Mouse (Mus musculus) lung, embryonic 16.5 days (tissue): ENCODE data around the gene Resp18. TPM values are rescaled to one million over a fixed set of nuclear protein-coding genes. Genes with fewer than 3 reads are reported as not detected.
"Not testable (repeated sequence)": the region's sequence is repeated elsewhere in the genome, so short reads cannot be mapped to it uniquely, and the experiment has no call there.

ENCODE experiments used
- ATAC-seq: fragments of 200-750 bp; cut with Nextera tagmentation; 2 replicates; pipeline ENCODE4 v1.8.0; 2017; ENCODE audit warnings: low read depth, mild to moderate bottlenecking, moderate library complexity
- H3K27ac ChIP-seq: fragments of 300-500 bp; sonication (generic); 2 replicates; pipeline ENCODE4 v1.5.1; 2014; ENCODE audit warnings: mild to moderate bottlenecking, control low read depth, low read length
- H3K27me3 ChIP-seq: fragments of 300-500 bp; sonication (generic); 2 replicates; pipeline ENCODE4 v1.6.1; 2014; ENCODE audit warnings: low read depth, low read length, mixed read lengths; ENCODE audit not compliant: control insufficient read depth, insufficient read depth
- H3K36me3 ChIP-seq: fragments of 300-500 bp; sonication (generic); 2 replicates; pipeline ENCODE4 v1.6.1; 2014; ENCODE audit warnings: low read length; ENCODE audit not compliant: control insufficient read depth, insufficient read depth
- H3K4me1 ChIP-seq: fragments of 300-500 bp; sonication (generic); replicated peaks from 2 replicates; pipeline ENCODE4 v1.6.1; 2014; ENCODE audit warnings: low read length, mixed read lengths; ENCODE audit not compliant: control insufficient read depth, insufficient read depth
- H3K4me2 ChIP-seq: fragments of 300-500 bp; sonication (generic); 2 replicates; pipeline ENCODE4 v1.6.1; 2014; ENCODE audit warnings: low read depth, low read length, control low read depth
- H3K4me3 ChIP-seq: fragments of 300-500 bp; sonication (generic); 2 replicates; pipeline ENCODE4 v1.5.1; 2014; ENCODE audit warnings: mild to moderate bottlenecking, low read length, control low read depth
- H3K9ac ChIP-seq: fragments of 300-500 bp; sonication (generic); 2 replicates; pipeline ENCODE4 v1.6.1; 2014; ENCODE audit warnings: low read length, control low read depth
- H3K9me3 ChIP-seq: fragments of 300-500 bp; sonication (generic); 2 replicates; pipeline ENCODE4 v1.6.1; 2016; ENCODE audit warnings: low read length; ENCODE audit not compliant: control insufficient read depth
- WGBS: fragments of 180-500 bp; shearing (Covaris S2); extraction: QIAGEN DNeasy Blood & Tissue Kit; methylation state at CpG from one replicate; pipeline ENCODE4 v1.1.7; 2014; 5-methylcytosine and 5-hydroxymethylcytosine counted together
- polyA plus RNA-seq: library from polyadenylated mRNA; unstranded; fragments of >200 nt; fragmentation: Nextera tagmentation; extraction: Ambion mirVana; gene quantifications from 2 replicates; pipeline ENCODE4 v1.2.1, GENCODE M21; 2015

The Resp18 gene
- polyA plus RNA-seq, 1 experiment from 2014 or later: 1.6 TPM

- 26% methylated on average over 4 of the region's 4 CpGs for WGBS
- Histone ChIP-seq H3K27ac (no peak overlapping the region), H3K4me1 (peaks cover 11% of the 10 kb centered on the region), H3K9ac (no peak overlapping the region), H3K9me3 (no peaks in the 10 kb centered on the region), H3K36me3 (peaks cover 3% of the 10 kb centered on the region; the same call in 1 of the 2 replicates), H3K4me3 (no peak overlapping the region), H3K4me2 (no peak overlapping the region), H3K27me3 (no peaks in the 10 kb centered on the region)
- ATAC-seq: peak; percentile 72
Observed at GRCm38 (mm10) chr1:75244836-75245235, 33.4 kb downstream of the Resp18 start.

DNA sequence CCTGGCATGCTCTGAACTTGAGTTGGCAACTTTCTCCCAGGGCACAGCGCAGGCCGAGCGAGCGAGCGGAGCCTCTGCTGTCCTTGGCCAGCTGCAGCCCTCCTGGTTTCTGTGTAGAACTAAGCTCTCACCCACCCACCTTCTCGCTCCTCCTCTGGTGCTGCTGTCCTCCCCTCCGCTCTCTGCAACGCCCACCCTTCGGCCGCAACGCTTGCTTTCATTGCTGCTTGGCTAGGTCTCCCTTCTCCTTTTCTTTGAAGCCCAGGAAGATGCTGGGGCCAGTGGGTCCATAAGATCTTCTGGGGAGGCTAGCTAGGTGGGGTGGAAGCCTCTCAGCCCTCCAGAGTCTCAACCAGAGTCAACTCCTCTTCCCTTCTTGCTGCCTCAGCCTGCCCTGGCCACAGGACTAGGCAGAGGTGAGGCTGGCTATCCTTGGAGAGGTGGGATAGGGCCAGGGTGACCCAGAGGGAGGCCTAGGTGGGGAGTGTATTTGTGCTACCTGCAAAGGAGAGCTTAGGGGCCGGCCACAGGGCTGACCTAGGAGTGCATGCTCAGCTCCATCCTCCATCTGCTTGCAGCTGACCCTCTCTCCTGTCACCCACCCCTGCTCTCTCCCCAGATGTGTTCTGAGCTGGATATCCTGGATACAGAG, 33.9 kb downstream of the Resp18 start:
- ATAC-seq: peak; percentile 11; the same call in 1 of the 2 replicates
- Histone ChIP-seq H3K27ac (no peak overlapping the region), H3K4me1 (peaks cover 11% of the 10 kb centered on the region), H3K9ac (no peak overlapping the region), H3K4me3 (no peak overlapping the region), H3K27me3 (no peaks in the 10 kb centered on the region), H3K36me3 (peaks cover 3% of the 10 kb centered on the region; the same call in 1 of the 2 replicates), H3K4me2 (no peak overlapping the region), H3K9me3 (no peaks in the 10 kb centered on the region)
- WGBS: 89% methylated on average over 12 of the region's 12 CpGs

DNA sequence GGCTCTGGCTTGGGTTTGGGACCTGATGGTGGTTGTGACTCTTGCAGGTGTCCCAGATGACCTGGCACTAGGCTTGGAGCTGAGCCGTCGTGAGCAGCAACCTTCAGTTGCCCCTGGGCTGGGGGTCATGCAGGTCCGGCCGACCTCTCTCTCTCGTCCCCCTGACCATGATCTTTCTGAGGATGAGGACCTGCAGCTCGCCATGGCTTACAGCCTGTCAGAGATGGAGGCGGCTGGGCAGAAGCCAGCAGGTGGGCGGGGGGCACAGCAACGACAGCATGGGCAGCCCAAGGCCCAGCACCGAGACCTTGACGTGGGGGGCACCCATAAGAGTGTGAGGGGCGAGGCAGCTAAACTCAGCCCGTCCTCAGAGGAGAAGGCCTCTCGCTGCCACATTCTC, 34.8 kb downstream of the Resp18 start:
- Histone ChIP-seq H3K4me3 (no peak overlapping the region), H3K9me3 (no peaks in the 10 kb centered on the region), H3K9ac (no peak overlapping the region), H3K36me3 (peaks cover 3% of the 10 kb centered on the region; the same call in 1 of the 2 replicates), H3K4me1 (peaks cover 10% of the 10 kb centered on the region), H3K27me3 (no peaks in the 10 kb centered on the region), H3K27ac (no peak overlapping the region), H3K4me2 (no peak overlapping the region)
- WGBS: 84% methylated on average over 14 of the region's 14 CpGs
- ATAC-seq: no peak

DNA sequence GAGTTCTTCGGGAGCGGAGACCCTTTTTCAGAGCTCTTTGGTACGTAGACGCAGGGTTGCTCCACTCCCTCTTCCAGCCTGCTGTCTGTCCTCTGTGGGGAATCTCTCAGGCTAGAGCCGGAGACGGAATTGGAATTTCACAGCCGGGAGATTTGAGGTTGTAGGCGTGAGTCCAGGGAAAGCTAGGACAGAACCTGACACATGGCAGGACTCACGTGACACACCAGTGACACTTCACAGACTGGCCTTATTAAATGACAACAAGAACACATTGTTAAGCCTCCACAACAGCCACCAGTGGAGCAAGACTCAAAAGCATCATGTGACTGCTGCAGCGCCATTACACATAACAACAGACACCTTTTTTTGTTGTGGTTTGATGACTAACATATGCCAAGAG, 38.6 kb downstream of the Resp18 start:
- H3K27me3 ChIP-seq: no peaks in the 10 kb centered on the region
- WGBS: 77% methylated on average over 10 of the region's 10 CpGs
- peaks cover 3% of the 10 kb centered on the region; the same call in 1 of the 2 replicates for H3K36me3 ChIP-seq
- no peak overlapping the region for H3K4me2 ChIP-seq
- no peak overlapping the region for H3K27ac ChIP-seq
- H3K9ac ChIP-seq: no peak overlapping the region
- ATAC-seq: no peak
- H3K9me3 ChIP-seq: no peaks in the 10 kb centered on the region
- no peak overlapping the region for H3K4me3 ChIP-seq
- peaks cover 11% of the 10 kb centered on the region for H3K4me1 ChIP-seq

GRCm38 (mm10) chr1:75236117-75237050, 41.8 kb downstream of the Resp18 start, which contains the start of gene Dnajb2:
TSS of gene Dnajb2 (plus strand) at chr1:75236406.
- no peaks in the 10 kb centered on the region for H3K36me3 ChIP-seq
- no peaks in the 10 kb centered on the region for H3K9me3 ChIP-seq
- under 1% methylated on average over 63 of the region's 64 CpGs for WGBS
- peak; percentile 96 for ATAC-seq
- peak within 1 kb of the TSS; percentile 86 for H3K9ac ChIP-seq
- H3K27me3 ChIP-seq: no peaks in the 10 kb centered on the region
- H3K4me3 ChIP-seq: peak within 1 kb of the TSS; percentile 63
- H3K4me2 ChIP-seq: peak within 1 kb of the TSS; percentile 72
- peaks cover 11% of the 10 kb centered on the region for H3K4me1 ChIP-seq
- H3K27ac ChIP-seq: peak within 1 kb of the TSS; percentile 76

DNA sequence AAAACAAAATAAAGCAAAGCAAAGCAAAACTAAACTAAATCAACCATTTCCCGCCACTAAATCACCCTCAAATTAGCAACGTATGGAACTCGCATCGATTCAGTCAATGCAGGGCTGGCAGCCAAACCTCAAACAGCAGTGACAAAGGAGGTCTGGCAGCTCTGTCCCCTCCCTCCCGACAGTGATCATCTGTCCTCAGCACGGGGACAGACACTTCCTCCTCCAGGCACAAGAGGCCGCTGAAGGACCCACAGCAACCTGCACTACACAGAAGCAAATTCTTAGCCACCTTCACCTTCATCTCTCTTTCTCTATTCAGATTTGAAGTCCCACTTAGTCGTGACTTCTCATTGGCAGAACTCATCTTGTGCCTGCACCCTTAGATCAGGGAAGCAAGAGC, 43.6 kb downstream of the Resp18 start:
- ATAC-seq: peak; percentile 39; the same call in 1 of the 2 replicates
- no peaks in the 10 kb centered on the region for H3K36me3 ChIP-seq
- WGBS: under 1% methylated on average over 8 of the region's 8 CpGs
- no peaks in the 10 kb centered on the region for H3K9me3 ChIP-seq
- no peak overlapping the region for H3K9ac ChIP-seq
- no peak overlapping the region for H3K27ac ChIP-seq
- H3K4me2 ChIP-seq: no peak overlapping the region
- no peaks in the 10 kb centered on the region for H3K27me3 ChIP-seq
- no peak overlapping the region for H3K4me3 ChIP-seq
- peaks cover 11% of the 10 kb centered on the region for H3K4me1 ChIP-seq

GRCm38 (mm10) chr1:75232489-75232888, 45.7 kb downstream of the Resp18 start:
- not testable (repeated sequence) for H3K27me3 ChIP-seq, H3K36me3 ChIP-seq, H3K9me3 ChIP-seq, H3K27ac ChIP-seq, H3K9ac ChIP-seq, ATAC-seq, H3K4me2 ChIP-seq, H3K4me3 ChIP-seq
- peaks cover 11% of the 10 kb centered on the region for H3K4me1 ChIP-seq
- 61% methylated on average over 4 of the region's 4 CpGs for WGBS

DNA sequence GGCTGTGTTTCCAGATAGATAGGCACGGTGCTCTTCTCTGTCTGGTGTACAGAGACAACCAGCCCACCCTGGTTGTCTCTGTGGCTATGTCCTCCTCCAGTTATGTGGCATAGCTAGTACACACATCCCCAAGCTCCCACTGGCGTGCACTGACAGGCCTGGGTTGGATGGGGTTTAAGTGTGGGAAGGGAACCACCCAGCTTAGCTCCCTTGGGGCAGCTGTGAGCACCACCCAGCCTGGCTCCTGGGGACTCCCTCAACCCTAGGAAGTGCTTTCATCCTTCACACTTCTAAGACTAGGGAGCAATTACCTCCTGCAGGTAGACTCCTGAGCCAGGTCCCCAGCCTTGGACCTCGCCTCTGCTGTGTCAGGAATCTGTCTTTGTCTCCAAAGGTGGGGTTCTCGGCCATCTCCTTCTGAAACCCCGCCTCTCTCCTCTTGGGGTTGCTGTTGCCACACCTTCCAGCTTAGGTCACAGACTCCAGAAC, 46.5 kb downstream of the Resp18 start, which contains the start of gene A630095N17Rik:
Gene A630095N17Rik, minus strand, starts transcription at position 439 of the 489 bp plus-strand sequence.
- Histone ChIP-seq H3K27me3 (no peaks in the 10 kb centered on the region), H3K27ac (no peak within 1 kb of the TSS), H3K4me1 (peaks cover 6% of the 10 kb centered on the region; the same call in 1 of the 2 replicates), H3K4me3 (no peak within 1 kb of the TSS), H3K9me3 (no peaks in the 10 kb centered on the region), H3K36me3 (no peaks in the 10 kb centered on the region), H3K4me2 (no peak within 1 kb of the TSS), H3K9ac (no peak within 1 kb of the TSS)
- 52% methylated on average over 5 of the region's 5 CpGs for WGBS
- ATAC-seq: no peak

DNA sequence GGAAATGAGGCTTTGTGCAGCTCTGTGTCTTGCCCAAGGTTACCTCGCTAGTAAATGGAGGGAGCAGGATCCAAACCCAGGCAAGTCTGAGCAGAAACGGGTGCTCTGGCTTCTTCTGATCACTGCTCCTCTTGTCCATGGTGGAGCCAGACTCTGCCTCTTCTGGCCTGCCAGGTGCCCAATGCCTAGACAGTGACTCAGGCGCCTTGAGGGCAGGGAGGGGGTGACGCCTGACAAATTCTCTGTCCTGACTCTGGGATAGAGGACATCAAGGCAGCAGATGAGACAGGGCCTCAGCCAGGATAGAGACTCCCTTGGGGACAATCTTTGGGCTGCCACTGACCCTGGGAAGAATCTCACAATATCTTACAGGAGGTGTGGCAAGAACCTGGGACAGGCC, 47.0 kb downstream of the Resp18 start:
- WGBS: 80% methylated on average over 4 of the region's 4 CpGs
- H3K27ac ChIP-seq: no peak overlapping the region
- H3K9me3 ChIP-seq: no peaks in the 10 kb centered on the region

More for the DNA sequence above, 47.0 kb downstream of the Resp18 start:
- Histone ChIP-seq H3K4me2 (no peak overlapping the region), H3K4me3 (no peak overlapping the region), H3K4me1 (peaks cover 6% of the 10 kb centered on the region; the same call in 1 of the 2 replicates), H3K27me3 (no peaks in the 10 kb centered on the region), H3K9ac (no peak overlapping the region), H3K36me3 (no peaks in the 10 kb centered on the region)
- ATAC-seq: no peak
